Mouse (Mus musculus) liver, embryonic 11.5 days (tissue): ENCODE data around the gene Hibch. TPM values are rescaled to one million over a fixed set of nuclear protein-coding genes. Genes with fewer than 3 reads are reported as not detected.

Source experiments
- ATAC-seq: fragments of 200-750 bp; cut with Nextera tagmentation; replicated peaks from 2 replicates; pipeline ENCODE4 v1.8.0; 2017; ENCODE audit warnings: moderate number of reproducible peaks, mild to moderate bottlenecking, moderate TSS enrichment, moderate library complexity; ENCODE audit not compliant: low FRiP score
- DNase-seq: peaks from one replicate; pipeline ENCODE4 v3.0.0-alpha.2; 2017; ENCODE audit warnings: low spot score
- H3K27ac ChIP-seq: fragments of 300-500 bp; sonication (generic); 2 replicates; pipeline ENCODE4 v1.5.1; 2014; ENCODE audit warnings: mild to moderate bottlenecking, low read depth, low read length, control low read depth
- H3K27me3 ChIP-seq: fragments of 300-500 bp; sonication (generic); replicated peaks from 2 replicates; pipeline ENCODE4 v1.6.1; 2014; ENCODE audit warnings: low read length, mixed read lengths; ENCODE audit not compliant: control insufficient read depth, insufficient read depth
- H3K36me3 ChIP-seq: fragments of 300-500 bp; sonication (generic); 2 replicates; pipeline ENCODE4 v1.6.1; 2014; ENCODE audit warnings: mild to moderate bottlenecking, low read length, moderate library complexity, mixed read lengths; ENCODE audit not compliant: control insufficient read depth, insufficient read depth
- H3K4me1 ChIP-seq: fragments of 300-500 bp; sonication (generic); replicated peaks from 2 replicates; pipeline ENCODE4 v1.6.1; 2014; ENCODE audit warnings: low read length, mixed read lengths; ENCODE audit not compliant: control insufficient read depth, insufficient read depth
- H3K4me2 ChIP-seq: fragments of 300-500 bp; sonication (generic); 2 replicates; pipeline ENCODE4 v1.6.1; 2014; ENCODE audit warnings: mild to moderate bottlenecking, control low read depth, moderate library complexity
- H3K4me3 ChIP-seq: fragments of 300-500 bp; sonication (generic); 2 replicates; pipeline ENCODE4 v1.5.1; 2014; ENCODE audit warnings: low read depth, low read length, control low read depth
- H3K9ac ChIP-seq: fragments of 300-500 bp; sonication (generic); 2 replicates; pipeline ENCODE4 v1.6.1; 2014; ENCODE audit warnings: low read depth, low read length, control low read depth
- H3K9me3 ChIP-seq: fragments of 300-500 bp; sonication (generic); 2 replicates; pipeline ENCODE4 v1.6.1; 2016; ENCODE audit warnings: low read length, inconsistent platforms, mixed read lengths; ENCODE audit not compliant: control insufficient read depth
- WGBS: fragments of 180-500 bp; shearing (Covaris S2); extraction: QIAGEN DNeasy Blood & Tissue Kit; methylation state at CpG from one replicate; pipeline ENCODE4 v1.1.7; 2014; 5-methylcytosine and 5-hydroxymethylcytosine counted together
- polyA plus RNA-seq: library from polyadenylated mRNA; unstranded; fragments of >200 nt; fragmentation: Nextera tagmentation; extraction: Ambion mirVana; gene quantifications from 2 replicates; pipeline ENCODE4 v1.2.1, GENCODE M21; 2014

The Hibch gene
- polyA plus RNA-seq = 27.7 and 28.4 TPM in 2 replicates

GRCm38 (mm10) chr1:52844782-52845665 lies at the start of gene Hibch:
Gene Hibch (plus strand): TSS chr1:52844929.
- H3K9ac ChIP-seq = peak within 1 kb of the TSS; percentile 78
- ATAC-seq = peak; percentile 100
- no peaks in the 10 kb centered on the region for H3K9me3 ChIP-seq
- H3K4me1 ChIP-seq = peaks cover 10% of the 10 kb centered on the region
- WGBS = 2% methylated on average over 45 of the region's 45 CpGs
- H3K4me3 ChIP-seq = peak within 1 kb of the TSS; percentile 65
- H3K27me3 ChIP-seq = no peaks in the 10 kb centered on the region
- H3K36me3 ChIP-seq = no peaks in the 10 kb centered on the region
- peak within 1 kb of the TSS; percentile 83 for H3K4me2 ChIP-seq
- peak within 1 kb of the TSS; percentile 65 for H3K27ac ChIP-seq
- peak; percentile 97 for DNase-seq

- ATAC-seq (no peak), DNase-seq (no peak)
- Histone ChIP-seq H3K9ac (no peak overlapping the region), H3K27me3 (no peaks in the 10 kb centered on the region), H3K36me3 (no peaks in the 10 kb centered on the region), H3K27ac (no peak overlapping the region), H3K4me3 (no peak overlapping the region), H3K4me1 (no peaks in the 10 kb centered on the region; the same call in 1 of the 2 replicates), H3K9me3 (no peaks in the 10 kb centered on the region), H3K4me2 (no peak overlapping the region)
- 88% methylated on average over 2 of the region's 2 CpGs for WGBS
These were observed 48.8 kb upstream of the Hibch start for GRCm38 (mm10) chr1:52795927-52796326.

DNA sequence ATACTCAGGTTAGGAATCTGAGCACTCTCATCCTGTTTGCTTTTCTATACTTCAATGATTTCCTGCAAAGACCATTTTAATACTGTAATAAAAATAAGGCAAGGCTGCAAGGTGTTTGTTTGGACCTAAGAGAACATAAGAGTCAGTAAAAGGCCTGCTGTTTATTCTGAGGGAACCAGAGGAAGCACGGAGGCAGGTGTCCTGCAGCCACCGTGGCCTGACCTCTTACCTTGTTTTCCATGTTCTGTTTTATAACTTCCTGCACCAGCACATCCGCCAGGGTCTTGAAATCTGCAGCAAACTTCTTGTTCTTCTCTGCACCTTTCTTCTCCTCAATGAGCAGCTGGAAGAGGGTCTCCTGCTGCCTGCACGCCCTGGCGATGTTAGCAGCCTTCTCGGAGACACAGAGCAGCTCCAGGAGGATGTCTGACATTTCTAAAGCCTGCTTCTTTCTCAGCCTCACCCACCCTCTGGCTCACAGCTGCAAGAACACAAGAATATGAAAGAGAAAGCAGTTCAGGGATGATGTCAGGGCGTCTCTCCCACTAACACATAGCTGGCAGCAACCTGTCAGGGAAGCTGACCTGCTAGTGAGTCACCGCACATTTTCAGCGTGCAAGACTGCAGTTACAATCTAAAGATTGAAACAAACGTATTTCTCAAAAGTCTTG lies 45.5 kb upstream of the Hibch start:
- Histone ChIP-seq H3K4me3 (no peak overlapping the region), H3K27ac (no peak overlapping the region), H3K9me3 (no peaks in the 10 kb centered on the region), H3K27me3 (no peaks in the 10 kb centered on the region), H3K4me1 (no peaks in the 10 kb centered on the region; the same call in 1 of the 2 replicates), H3K9ac (no peak overlapping the region), H3K36me3 (no peaks in the 10 kb centered on the region), H3K4me2 (no peak overlapping the region)
- WGBS = 65% methylated on average over 10 of the region's 10 CpGs
- ATAC-seq = no peak
- DNase-seq = no peak

GRCm38 (mm10) chr1:52799772-52800171 lies 45.0 kb upstream of the Hibch start:
- Histone ChIP-seq H3K36me3 (no peaks in the 10 kb centered on the region; the same call in 1 of the 2 replicates), H3K4me3 (no peak overlapping the region), H3K27me3 (no peaks in the 10 kb centered on the region), H3K27ac (no peak overlapping the region), H3K4me1 (no peaks in the 10 kb centered on the region; the same call in 1 of the 2 replicates), H3K9me3 (no peaks in the 10 kb centered on the region), H3K9ac (no peak overlapping the region), H3K4me2 (no peak overlapping the region; the same call in 1 of the 2 replicates)
- ATAC-seq = no peak
- WGBS = 58% methylated on average over 5 of the region's 5 CpGs
- no peak for DNase-seq

GRCm38 (mm10) chr1:52800340-52800740 lies 44.4 kb upstream of the Hibch start:
- no peaks in the 10 kb centered on the region for H3K9me3 ChIP-seq
- WGBS = 26% methylated on average over 3 of the region's 3 CpGs
- no peak overlapping the region for H3K4me3 ChIP-seq
- no peaks in the 10 kb centered on the region; the same call in 1 of the 2 replicates for H3K4me1 ChIP-seq
- no peaks in the 10 kb centered on the region for H3K27me3 ChIP-seq
- H3K9ac ChIP-seq = no peak overlapping the region
- no peak for ATAC-seq
- H3K4me2 ChIP-seq = peak overlapping the region; percentile 12; the same call in 1 of the 2 replicates
- H3K27ac ChIP-seq = no peak overlapping the region
- H3K36me3 ChIP-seq = no peaks in the 10 kb centered on the region; the same call in 1 of the 2 replicates
- no peak for DNase-seq

- H3K9ac ChIP-seq = no peak overlapping the region
- H3K4me1 ChIP-seq = no peaks in the 10 kb centered on the region; the same call in 1 of the 2 replicates
- DNase-seq = no peak
- no peak overlapping the region for H3K27ac ChIP-seq
- ATAC-seq = no peak
- H3K27me3 ChIP-seq = no peaks in the 10 kb centered on the region
- H3K4me2 ChIP-seq = no peak overlapping the region
- H3K9me3 ChIP-seq = no peaks in the 10 kb centered on the region
- no peak overlapping the region for H3K4me3 ChIP-seq
- no peaks in the 10 kb centered on the region; the same call in 1 of the 2 replicates for H3K36me3 ChIP-seq
- 64% methylated on average over 5 of the region's 5 CpGs for whole genome bisulfite sequencing
These were observed 43.1 kb upstream of the Hibch start for GRCm38 (mm10) chr1:52801651-52802050.

- no peaks in the 10 kb centered on the region for H3K27me3 ChIP-seq
- WGBS = 81% methylated on average over 5 of the region's 5 CpGs
- H3K27ac ChIP-seq = no peak overlapping the region
- H3K9me3 ChIP-seq = no peaks in the 10 kb centered on the region
- H3K9ac ChIP-seq = no peak overlapping the region
- no peak for DNase-seq
- no peaks in the 10 kb centered on the region; the same call in 1 of the 2 replicates for H3K36me3 ChIP-seq
- no peaks in the 10 kb centered on the region; the same call in 1 of the 2 replicates for H3K4me1 ChIP-seq
- no peak overlapping the region for H3K4me3 ChIP-seq
- ATAC-seq = no peak
- no peak overlapping the region for H3K4me2 ChIP-seq
These were observed 42.2 kb upstream of the Hibch start for GRCm38 (mm10) chr1:52802406-52802975.

- H3K27ac ChIP-seq = no peak overlapping the region
- no peak overlapping the region for H3K4me3 ChIP-seq
- 64% methylated on average over 1 of the region's 1 CpGs for WGBS
- H3K4me1 ChIP-seq = no peaks in the 10 kb centered on the region; the same call in 1 of the 2 replicates
- no peak for DNase-seq
- H3K4me2 ChIP-seq = no peak overlapping the region
- no peak overlapping the region for H3K9ac ChIP-seq
- no peaks in the 10 kb centered on the region; the same call in 1 of the 2 replicates for H3K36me3 ChIP-seq
- H3K9me3 ChIP-seq = no peaks in the 10 kb centered on the region
- ATAC-seq = no peak
- H3K27me3 ChIP-seq = no peaks in the 10 kb centered on the region
These were observed 39.7 kb upstream of the Hibch start for GRCm38 (mm10) chr1:52805041-52805440.
